Mouse (Mus musculus) liver, postnatal 0 days (tissue): ENCODE measurements around the gene Kirrel. TPM values are rescaled to one million over a fixed set of nuclear protein-coding genes. Genes with fewer than 3 reads are reported as not detected.

Experiments
- ATAC-seq: fragments of 200-750 bp; cut with Nextera tagmentation; 2 replicates; pipeline ENCODE4 v1.8.0; 2017; ENCODE audit warnings: mild to moderate bottlenecking, moderate library complexity
- DNase-seq: peaks from one replicate; pipeline ENCODE4 v3.0.0-alpha.2; 2016
- H3K27ac ChIP-seq: fragments of 300-500 bp; sonication (generic); 2 replicates; pipeline ENCODE4 v1.5.1; 2014; ENCODE audit warnings: antibody characterized with exemption, moderate library complexity, mild to moderate bottlenecking, low read depth
- H3K27me3 ChIP-seq: fragments of 300-500 bp; sonication (generic); 2 replicates; pipeline ENCODE4 v1.6.1; 2014; ENCODE audit warnings: low read length, control low read depth, mixed read lengths; ENCODE audit not compliant: insufficient read depth
- H3K36me3 ChIP-seq: fragments of 300-500 bp; sonication (generic); replicated peaks from 2 replicates; pipeline ENCODE4 v1.6.1; 2014; ENCODE audit warnings: mild to moderate bottlenecking, control low read depth, low read length, moderate library complexity, mixed read lengths; ENCODE audit not compliant: insufficient read depth
- H3K4me1 ChIP-seq: fragments of 300-500 bp; sonication (generic); 2 replicates; pipeline ENCODE4 v1.6.1; 2014; ENCODE audit warnings: antibody characterized with exemption, mild to moderate bottlenecking, control low read depth; ENCODE audit not compliant: insufficient read depth
- H3K4me2 ChIP-seq: fragments of 300-500 bp; sonication (generic); 2 replicates; pipeline ENCODE4 v1.6.1; 2014; ENCODE audit warnings: low read depth, mild to moderate bottlenecking, low read length, moderate library complexity, mixed read lengths
- H3K4me3 ChIP-seq: fragments of 300-500 bp; sonication (generic); 2 replicates; pipeline ENCODE4 v1.5.1; 2014; ENCODE audit warnings: low read depth, low read length
- H3K9ac ChIP-seq: fragments of 300-500 bp; sonication (generic); replicated peaks from 2 replicates; pipeline ENCODE4 v1.6.1; 2014; ENCODE audit warnings: mild to moderate bottlenecking, moderate library complexity
- H3K9me3 ChIP-seq: fragments of 300-500 bp; sonication (generic); 2 replicates; pipeline ENCODE4 v1.6.1; 2016; ENCODE audit warnings: mild to moderate bottlenecking, control low read depth, low read length, mixed read lengths
- CTCF ChIP-seq: sonication (generic); IDR thresholded peaks from 2 replicates; pipeline ENCODE4 v1.5.1; 2016; ENCODE audit warnings: antibody characterized with exemption, low read depth
- EP300 ChIP-seq: IDR thresholded peaks from 2 replicates; pipeline ENCODE4 v1.6.1; 2016; ENCODE audit warnings: antibody characterized with exemption, low read depth, mild to moderate bottlenecking
- WGBS: fragments of 180-500 bp; shearing (Covaris S2); extraction: QIAGEN DNeasy Blood & Tissue Kit; methylation state at CpG from one replicate; pipeline ENCODE4 v1.1.7; 2014; ENCODE audit not compliant: insufficient replicate concordance; 5-methylcytosine and 5-hydroxymethylcytosine counted together
- polyA plus RNA-seq: library from polyadenylated mRNA; unstranded; fragments of >200 nt; fragmentation: Nextera tagmentation; extraction: Ambion mirVana; gene quantifications from 2 replicates; pipeline ENCODE4 v1.2.1, GENCODE M21; 2015

The Kirrel gene
- polyA plus RNA-seq, 1 experiment from 2014 or later = 0.73 TPM

DNA sequence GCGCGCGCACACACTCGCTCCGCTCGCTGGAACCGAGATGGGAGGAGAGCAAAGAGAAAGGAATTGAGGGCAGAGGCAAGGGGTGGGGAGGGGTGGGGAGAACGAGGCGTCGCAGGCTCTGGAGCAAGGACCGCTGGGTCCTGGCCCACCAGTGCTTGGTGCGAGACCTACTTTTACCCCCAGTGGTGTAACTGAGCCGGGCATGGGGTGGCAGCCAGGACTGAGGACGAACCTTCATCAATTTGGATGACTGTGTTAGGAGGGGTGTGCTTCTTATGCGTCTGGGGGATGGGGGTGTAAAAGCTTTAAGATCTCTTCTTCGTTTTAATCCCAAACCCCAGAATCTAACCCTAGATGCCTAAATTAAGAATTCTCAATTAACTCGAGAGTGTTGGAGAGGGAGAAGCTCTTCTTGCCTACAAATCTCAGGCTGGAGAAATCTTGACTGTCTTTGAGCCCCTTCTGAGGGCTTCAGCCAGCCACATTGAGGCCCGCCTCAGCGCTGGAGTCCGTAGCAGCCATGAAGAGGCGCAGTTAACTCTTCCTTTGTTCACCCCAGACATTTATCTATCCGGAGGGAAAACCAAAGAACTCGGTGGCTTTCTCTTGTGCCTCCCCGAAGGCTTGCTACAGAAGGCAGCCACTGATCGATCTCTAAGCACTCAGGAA, 356 bp upstream of the Kirrel start:
- no peak overlapping the region for H3K27ac ChIP-seq
- TF ChIP-seq EP300 (no peak), CTCF (no peak)
- H3K4me2 ChIP-seq = peak overlapping the region; percentile 72
- H3K9ac ChIP-seq = no peak overlapping the region
- H3K9me3 ChIP-seq = no peaks in the 10 kb centered on the region
- H3K27me3 ChIP-seq = peaks cover 43% of the 10 kb centered on the region
- ATAC-seq (no peak), DNase-seq (no peak)
- no peaks in the 10 kb centered on the region for H3K36me3 ChIP-seq
- H3K4me1 ChIP-seq = peaks cover 5% of the 10 kb centered on the region
- H3K4me3 ChIP-seq = peak overlapping the region; percentile 53
- WGBS = 5% methylated on average over 25 of the region's 25 CpGs

DNA sequence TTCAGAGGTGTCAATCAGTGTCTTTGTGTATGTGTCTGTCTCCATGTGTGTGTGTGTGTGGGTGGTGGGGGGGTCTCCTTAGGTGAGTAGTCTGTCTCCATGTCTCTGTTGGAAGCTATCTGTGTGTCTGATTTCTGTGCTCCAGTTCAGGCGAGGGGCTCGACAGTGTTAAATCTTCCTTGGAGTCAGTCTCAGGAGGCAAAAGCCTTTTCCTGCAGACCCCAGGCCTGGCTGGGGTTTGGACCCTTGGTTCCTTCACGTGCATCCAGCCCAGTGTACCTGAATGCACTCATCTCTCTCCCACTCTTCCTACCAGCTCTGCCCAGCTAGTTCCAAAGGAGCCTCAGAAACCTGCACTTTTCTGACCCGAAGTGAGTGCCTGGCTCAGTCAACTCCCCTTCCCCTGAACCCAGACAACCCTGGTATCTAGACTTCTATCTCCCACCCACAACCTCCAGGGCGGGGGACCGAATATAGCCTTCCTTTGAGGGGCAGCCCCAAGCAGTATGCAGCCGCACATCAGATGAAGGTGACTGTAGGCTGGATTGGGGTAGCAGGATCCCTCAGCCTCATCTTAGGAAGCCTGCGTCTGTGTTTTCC, 961 bp downstream of the Kirrel start:
- Histone ChIP-seq H3K27me3 (peaks cover 45% of the 10 kb centered on the region), H3K9me3 (no peaks in the 10 kb centered on the region), H3K4me1 (peaks cover 5% of the 10 kb centered on the region), H3K4me2 (peak overlapping the region; percentile 72), H3K4me3 (peak overlapping the region; percentile 53), H3K9ac (peak overlapping the region; percentile 51; the same call in 1 of the 2 replicates), H3K36me3 (no peaks in the 10 kb centered on the region), H3K27ac (no peak overlapping the region)
- DNase-seq (peak; percentile 10), ATAC-seq (no peak)
- no peak for TF ChIP-seq CTCF
- TF ChIP-seq EP300 = no peak
- WGBS = 15% methylated on average over 8 of the region's 8 CpGs

DNA sequence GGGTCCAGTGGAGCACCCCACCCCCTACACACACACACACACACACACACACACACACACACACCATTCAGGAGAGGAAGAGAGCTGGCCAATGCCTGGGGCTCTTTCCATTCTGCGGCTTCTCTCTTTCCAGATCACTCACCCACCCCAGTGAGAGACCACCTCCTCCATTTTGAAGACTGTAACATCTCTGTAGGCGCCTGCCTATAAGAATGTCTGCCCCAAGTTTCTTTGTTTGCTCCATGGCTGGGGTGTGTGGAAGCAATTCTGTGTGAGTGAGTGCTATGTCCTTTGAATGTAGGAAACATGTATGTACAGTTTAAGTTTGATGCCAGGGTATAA, 1.5 kb downstream of the Kirrel start:
- 53% methylated on average over 2 of the region's 2 CpGs for WGBS
- Histone ChIP-seq H3K4me1 (peaks cover 5% of the 10 kb centered on the region), H3K4me2 (peak overlapping the region; percentile 72; the same call in 1 of the 2 replicates), H3K27ac (no peak overlapping the region), H3K9me3 (no peaks in the 10 kb centered on the region), H3K9ac (no peak overlapping the region), H3K27me3 (peaks cover 45% of the 10 kb centered on the region), H3K36me3 (no peaks in the 10 kb centered on the region), H3K4me3 (0 out of 2 replicates have a peak overlapping the region, but pooled peaks have one; percentile 53)
- ATAC-seq (no peak), DNase-seq (peak; percentile 11)
- TF ChIP-seq CTCF (no peak), EP300 (no peak)

DNA sequence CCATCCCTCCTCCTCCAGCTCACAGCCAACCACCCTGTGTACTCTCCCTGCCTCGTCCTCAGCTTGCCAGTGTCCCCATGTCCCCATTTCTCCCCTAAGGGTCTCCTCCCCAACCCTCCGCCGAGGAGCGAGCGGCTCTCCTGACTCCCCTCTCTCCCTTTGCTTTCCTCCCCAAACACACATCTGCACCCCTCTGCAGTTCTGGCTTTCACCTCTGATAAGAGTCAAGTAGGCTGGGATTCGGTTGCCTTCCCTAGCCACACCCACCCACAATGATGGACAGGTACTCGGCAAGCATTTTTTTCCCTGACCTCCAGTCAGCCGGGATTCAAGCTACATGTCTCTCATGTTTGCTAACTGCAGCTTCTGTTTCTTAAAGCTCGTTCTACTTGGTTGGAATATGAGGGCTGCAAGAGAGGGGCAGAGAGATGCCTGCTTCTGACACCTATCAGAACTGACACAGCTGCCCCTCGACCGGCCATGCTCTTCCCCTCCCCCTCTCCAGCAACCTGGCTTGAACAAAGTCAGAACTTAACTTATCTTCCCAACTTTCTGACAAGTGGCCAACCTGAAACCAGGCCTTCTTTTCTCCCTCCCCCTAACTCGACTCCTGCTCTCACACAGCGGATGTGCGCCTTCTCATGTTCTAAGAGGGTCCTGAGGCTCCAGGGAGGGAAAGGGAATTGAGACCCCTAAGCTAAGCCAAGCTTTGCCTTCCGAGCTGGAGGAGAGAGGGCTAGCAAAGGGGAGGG, 2.0 kb downstream of the Kirrel start:
- Histone ChIP-seq H3K27ac (no peak overlapping the region), H3K4me1 (peaks cover 5% of the 10 kb centered on the region), H3K4me3 (0 out of 2 replicates have a peak overlapping the region, but pooled peaks have one; percentile 0), H3K9me3 (no peaks in the 10 kb centered on the region), H3K27me3 (peaks cover 45% of the 10 kb centered on the region), H3K36me3 (no peaks in the 10 kb centered on the region), H3K4me2 (peak overlapping the region; percentile 72), H3K9ac (no peak overlapping the region)
- DNase-seq = peak; percentile 22
- TF ChIP-seq CTCF (no peak), EP300 (no peak)
- WGBS = 15% methylated on average over 15 of the region's 15 CpGs
- no peak for ATAC-seq

DNA sequence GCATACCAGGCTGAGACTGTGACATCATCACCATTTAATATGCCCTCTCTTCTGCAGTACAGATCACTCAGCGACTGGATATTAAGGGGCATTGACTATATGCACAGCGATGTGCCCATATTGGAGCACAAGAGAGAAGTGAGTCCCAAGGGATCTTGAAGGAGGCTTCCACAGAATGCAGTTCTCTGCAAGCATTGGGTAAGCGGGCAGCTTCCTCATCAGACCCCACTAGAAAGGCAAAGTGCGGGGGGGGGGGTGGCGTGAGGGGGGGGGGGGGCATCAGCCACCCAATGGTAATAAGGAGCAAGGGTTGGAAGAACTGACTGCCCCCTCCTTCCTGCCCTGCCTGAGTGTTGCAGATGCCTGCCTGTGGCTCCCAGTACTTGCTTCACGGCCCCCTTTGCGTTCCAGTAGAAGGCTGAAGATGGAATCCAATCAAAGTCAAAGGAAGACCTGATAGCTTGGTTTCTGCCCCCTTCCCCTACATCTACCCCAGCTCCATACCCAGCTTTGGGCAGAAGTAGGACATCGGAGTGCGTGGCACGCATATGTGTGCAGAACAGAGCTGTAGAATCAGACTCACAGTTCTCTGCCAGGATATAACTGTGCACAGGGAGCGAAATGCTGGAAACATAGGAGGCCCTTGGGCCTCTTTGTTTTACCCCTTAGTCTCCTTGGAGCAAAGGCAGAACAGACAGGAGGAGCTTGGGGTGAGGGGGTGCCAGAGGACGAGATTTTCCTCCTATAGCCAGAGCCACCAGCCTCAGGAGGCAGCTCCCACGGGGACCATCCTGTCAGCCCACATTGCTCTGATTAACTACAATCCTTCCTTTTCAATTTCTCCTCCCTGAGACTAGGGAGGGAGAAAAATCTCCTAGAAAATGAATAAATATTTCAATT, 3.1 kb downstream of the Kirrel start:
- H3K27me3 ChIP-seq = peaks cover 45% of the 10 kb centered on the region
- no peaks in the 10 kb centered on the region for H3K36me3 ChIP-seq
- no peak overlapping the region; the same call in 1 of the 2 replicates for H3K9ac ChIP-seq
- H3K4me2 ChIP-seq = no peak overlapping the region
- H3K9me3 ChIP-seq = no peaks in the 10 kb centered on the region
- H3K4me3 ChIP-seq = no peak overlapping the region
- DNase-seq (peak; percentile 10), ATAC-seq (no peak)
- TF ChIP-seq CTCF (no peak), EP300 (no peak)
- no peak overlapping the region for H3K27ac ChIP-seq
- peaks cover 5% of the 10 kb centered on the region for H3K4me1 ChIP-seq
- 51% methylated on average over 12 of the region's 13 CpGs for WGBS
